Comparison of ENCODE assay signal across 19 mouse cellular contexts in the genomic region with DNA sequence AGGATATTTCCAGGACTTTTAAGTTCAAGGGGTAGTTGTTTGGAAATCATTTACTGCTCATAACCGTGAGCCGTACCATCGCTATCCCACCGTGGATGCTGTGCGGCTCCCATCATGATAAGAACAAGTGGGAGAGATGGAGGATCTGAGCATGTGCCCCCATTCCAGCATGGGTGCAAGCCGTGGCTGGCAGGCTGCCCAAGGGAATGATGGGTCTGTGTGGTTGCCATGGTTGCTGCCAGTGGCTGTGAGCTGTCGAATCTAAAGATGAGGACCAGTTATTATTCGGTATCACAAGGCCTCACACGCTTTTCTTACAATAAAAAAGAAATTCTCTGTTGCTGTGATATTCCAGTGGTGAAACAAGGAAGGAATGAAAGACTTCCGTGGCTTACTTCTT.
A peak's percentile ranks its signal among the peaks of the same experiment; 100 is the strongest.
DNase-seq lines count a peak whose midpoint lies in the region; TF ChIP-seq lines count a peak whose summit lies in the region.
"Had no signal": no experiment of that assay in that cellular context is flagged by ENCODE, and none has a peak within 500 bp of the region (broad histone marks: within the 10 kb centered on the region; RNA-seq: fewer than 3 reads in every experiment).

No protein-coding gene starts in this region.

- intact Hi-C loops in gastrocnemius, adult 2 months (cut with DNase I) = no loop called here
- intact Hi-C loops in left cerebral cortex, postnatal 10 days (cut with DNase I) = no loop called here

- H3K4me3 ChIP-seq in gastrocnemius, adult 2 months = no peak overlapping the region
- H3K4me3 ChIP-seq: embryonic facial prominence, embryonic 13.5 days; layer of hippocampus, adult 2 months; limb, embryonic 13.5 days; liver, embryonic 13.5 days; lung, embryonic 15.5 days; neural tube, embryonic 15.5 days had no signal

- no peak overlapping the region for H3K27ac ChIP-seq in gastrocnemius, adult 2 months
- H3K27ac ChIP-seq: embryonic facial prominence, embryonic 13.5 days; layer of hippocampus, adult 2 months; limb, embryonic 13.5 days; liver, embryonic 13.5 days; lung, embryonic 15.5 days; neural tube, embryonic 15.5 days had no signal

- TF ChIP-seq CTCF in gastrocnemius, adult 2 months (IDR thresholded peaks at IDR 0.05) = no peak

- peak; percentile 17 for DNase-seq in gastrocnemius, adult 2 months
- no peak for DNase-seq in gastrocnemius, postnatal 10 days
- peak; percentile 32 to 40 for DNase-seq in left cerebral cortex, postnatal 10 days (ENCODE audit: extremely low spot score in 1 of 2, low spot score in 2 of 2)
- no peak for DNase-seq in left cerebral cortex, adult 18-20 months (ENCODE audit: low spot score in 2 of 2)
- DNase-seq in right cerebral cortex, postnatal 4 days = peak; percentile 60
- no peak for DNase-seq in right cerebral cortex, postnatal 25 days
- DNase-seq in thymus, postnatal 36 days = no peak
- DNase-seq: cerebellum, adult 9-10 months; heart, adult 18-20 months; heart, postnatal 36 days; kidney, adult 11 months; liver, embryonic 13.5 days; lung, postnatal 4 days; thymus, postnatal 4 days had no signal

Comparison
In these comparisons a context has a peak if more than half of its experiments do, and no peak if none do; other contexts are left out.
1. DNase-seq: peak in gastrocnemius, adult 2 months (single experiment), left cerebral cortex, postnatal 10 days (2 of 2) and right cerebral cortex, postnatal 4 days (single experiment); none in gastrocnemius, postnatal 10 days (single experiment), left cerebral cortex, adult 18-20 months (0 of 2), right cerebral cortex, postnatal 25 days (single experiment) and thymus, postnatal 36 days (0 of 2).